Mouse (Mus musculus): ENCODE measurements around the gene Snx18.

Gene Snx18

GRCm38 (mm10) chr13:113617891-113618823, at the start of gene Snx18:
Snx18 (minus strand) TSS chr13:113618564.
- DNase-seq (ENCODE audit: low read depth, low spot score): peak; percentile 94

GRCm38 (mm10) chr13:113663883-113664282, 45.5 kb upstream of the Snx18 start:
- DNase-seq (ENCODE audit: low read depth, low spot score): no peak

GRCm38 (mm10) chr13:113663151-113663779, 44.9 kb upstream of the Snx18 start, which contains the start of gene Hspb3:
Hspb3 (minus strand) TSS chr13:113663676.
- peak; percentile 19 for DNase-seq (ENCODE audit: low read depth, low spot score)

DNA sequence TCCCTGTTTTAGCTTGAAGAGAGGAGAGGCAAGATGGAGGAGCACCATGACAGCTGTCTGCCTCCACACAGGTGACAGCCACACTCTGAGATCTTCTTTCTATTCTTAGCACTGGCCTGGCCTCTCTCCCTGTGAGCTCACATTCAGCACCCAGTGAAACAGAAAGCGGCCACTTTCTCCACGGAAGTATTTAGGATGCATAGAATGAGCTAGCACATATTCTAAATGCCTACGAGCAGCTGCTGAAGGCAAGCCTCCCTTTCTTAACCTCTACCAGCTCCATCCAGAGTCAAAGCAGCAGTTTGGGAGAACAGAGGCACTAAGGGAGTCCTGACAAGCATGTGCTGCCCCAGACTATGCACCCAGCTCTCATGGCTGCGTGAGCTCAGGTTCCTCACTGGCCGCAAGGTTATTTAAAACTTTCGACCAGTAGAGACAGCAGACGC, 43.5 kb upstream of the Snx18 start:
- DNase-seq (ENCODE audit: low read depth, low spot score): no peak

- no peak for DNase-seq (ENCODE audit: low read depth, low spot score)
Measured at GRCm38 (mm10) chr13:113660576-113661310, 42.4 kb upstream of the Snx18 start.

- DNase-seq (ENCODE audit: low read depth, low spot score): no peak
Measured at GRCm38 (mm10) chr13:113657204-113657603, 38.8 kb upstream of the Snx18 start.

DNA sequence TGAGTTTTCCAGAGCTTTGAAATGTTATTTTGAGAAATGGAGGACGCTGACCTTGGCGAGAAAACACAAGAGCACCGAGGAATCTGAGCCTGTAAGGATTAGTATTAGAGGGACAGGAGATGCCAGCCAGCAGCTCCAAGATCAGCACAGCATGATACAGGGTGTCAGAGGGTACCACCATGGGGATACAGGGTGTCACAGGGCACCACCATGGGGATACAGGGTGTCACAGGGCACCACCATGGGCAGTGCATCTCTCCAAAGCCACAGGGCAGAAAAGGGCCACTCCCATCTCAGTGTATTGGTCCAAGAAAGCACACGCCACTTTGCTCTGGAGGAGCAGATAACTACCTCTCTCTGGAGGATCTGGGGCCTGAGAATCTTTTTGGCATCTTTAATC, 38.3 kb upstream of the Snx18 start:
- no peak for DNase-seq (ENCODE audit: low read depth, low spot score)

DNA sequence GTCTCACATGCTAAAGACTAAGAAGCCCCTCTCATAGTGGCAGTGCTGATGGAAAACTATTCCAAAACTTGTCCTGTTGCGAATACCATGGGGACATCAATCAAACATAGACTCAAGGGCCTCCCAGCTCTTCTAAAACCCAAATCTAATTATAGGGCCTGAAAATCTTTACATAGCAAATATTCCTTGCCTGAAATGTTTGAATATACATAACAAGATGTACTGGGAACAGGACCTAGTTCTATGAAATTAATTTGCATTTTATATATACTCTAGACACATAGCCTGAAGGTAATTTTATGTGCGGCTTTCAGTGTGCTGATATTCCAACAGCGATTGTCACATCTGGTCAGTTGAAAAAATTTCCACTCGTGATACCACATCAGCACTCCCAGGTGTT, 37.1 kb upstream of the Snx18 start:
- no peak for DNase-seq (ENCODE audit: low read depth, low spot score)

- no peak for DNase-seq (ENCODE audit: low read depth, low spot score)
Measured at GRCm38 (mm10) chr13:113640944-113641597, 22.7 kb upstream of the Snx18 start.

GRCm38 (mm10) chr13:113638914-113639313, 20.6 kb upstream of the Snx18 start:
- DNase-seq (ENCODE audit: low read depth, low spot score): no peak

DNA sequence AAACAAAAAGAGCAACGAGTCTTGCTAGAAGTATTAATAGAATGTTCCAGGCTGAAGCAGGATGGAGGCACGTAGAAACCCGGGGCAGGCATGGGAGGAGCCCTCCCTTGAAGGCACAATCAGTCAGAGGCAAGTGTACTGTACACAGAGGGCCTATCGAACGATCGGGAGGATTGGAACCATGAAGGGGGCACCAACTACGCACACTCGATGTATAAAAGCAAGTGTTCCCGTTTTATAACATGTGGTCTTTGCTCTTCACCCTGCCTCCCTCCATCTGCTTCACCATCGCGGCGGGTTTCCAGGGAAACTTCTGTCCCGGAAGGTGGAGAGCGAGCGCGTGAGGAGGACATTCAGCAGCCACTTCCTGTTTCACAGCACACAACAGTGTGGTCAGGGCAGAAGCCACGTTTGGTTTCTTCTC, 17.4 kb upstream of the Snx18 start:
- DNase-seq (ENCODE audit: low read depth, low spot score): no peak

DNA sequence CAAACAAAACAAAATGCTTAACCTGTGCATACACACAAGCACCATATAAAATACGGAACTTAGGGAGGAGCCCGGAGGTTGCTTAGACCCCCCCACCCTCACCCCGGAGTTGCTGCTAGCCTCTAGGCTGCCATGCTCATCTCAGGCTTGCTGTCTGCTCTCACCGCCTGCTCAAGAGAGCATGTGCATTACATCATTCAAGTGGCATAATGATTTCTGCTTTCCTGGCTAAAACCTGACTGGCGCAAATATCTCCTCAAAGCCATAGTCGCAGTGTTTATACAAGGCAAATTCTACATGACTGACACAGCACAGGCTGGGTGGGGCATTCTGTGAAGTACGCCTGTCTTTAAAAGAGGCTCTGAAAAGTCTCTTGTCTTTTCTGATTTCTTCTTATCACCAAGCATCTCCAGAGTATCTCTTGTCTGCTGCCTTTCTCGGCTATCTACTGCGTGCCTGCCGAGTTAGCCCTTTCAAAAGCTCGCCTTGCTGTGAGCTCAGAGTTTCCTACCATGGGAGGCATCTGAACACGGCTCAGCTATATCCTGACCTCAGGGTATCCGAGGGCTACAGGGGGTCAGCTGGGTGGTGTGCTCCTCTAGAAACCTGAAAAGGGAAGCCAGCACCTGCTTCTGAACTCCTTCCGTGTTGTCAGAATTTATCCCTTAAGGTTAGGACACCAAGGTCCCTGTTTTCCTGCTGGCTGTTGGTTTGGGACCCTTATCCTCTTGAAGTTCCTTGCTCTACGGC, 16.5 kb upstream of the Snx18 start:
- no peak for DNase-seq (ENCODE audit: low read depth, low spot score)

GRCm38 (mm10) chr13:113632506-113632905, 14.1 kb upstream of the Snx18 start:
- DNase-seq (ENCODE audit: low read depth, low spot score): no peak

GRCm38 (mm10) chr13:113627601-113628000, 9.2 kb upstream of the Snx18 start:
- DNase-seq (ENCODE audit: low read depth, low spot score): no peak

- DNase-seq (ENCODE audit: low read depth, low spot score): no peak
Measured at GRCm38 (mm10) chr13:113622865-113623255, 4.5 kb upstream of the Snx18 start.

DNA sequence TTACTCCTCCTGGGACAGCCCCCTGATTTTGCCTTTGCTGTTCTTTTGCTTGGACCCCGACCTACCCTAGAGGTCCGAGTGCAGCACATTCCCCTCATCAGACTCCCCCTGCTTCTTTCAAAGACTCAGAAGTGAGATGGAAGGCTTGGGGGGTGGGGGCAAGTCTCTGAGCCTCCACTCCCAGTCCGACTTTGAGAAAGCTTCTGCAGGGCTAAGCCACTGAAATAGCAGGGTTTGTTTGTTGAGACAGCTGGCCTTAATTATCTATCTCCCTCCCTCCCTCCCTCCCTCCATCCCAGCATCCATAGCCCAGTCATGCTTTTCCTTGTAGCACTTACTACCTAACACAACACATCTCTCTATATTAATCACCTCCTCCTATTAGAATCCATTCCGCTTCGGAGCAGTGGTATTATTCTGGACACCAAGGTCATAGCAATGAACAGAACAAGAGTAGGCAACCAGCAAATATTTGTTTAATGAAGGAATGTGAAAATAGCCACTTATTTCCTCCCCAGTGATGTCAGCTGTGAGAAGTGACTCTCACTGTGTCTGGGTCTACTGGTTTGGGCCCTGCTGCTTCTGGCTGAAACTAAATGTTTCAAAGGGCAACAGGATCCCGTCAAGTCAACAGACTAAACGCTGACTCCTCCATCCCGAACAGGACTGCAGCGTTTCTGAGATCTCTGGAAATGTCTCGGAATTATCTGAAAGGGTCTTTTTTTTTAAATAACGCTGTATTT, 3.9 kb upstream of the Snx18 start:
- peak; percentile 75 for DNase-seq (ENCODE audit: low read depth, low spot score)

GRCm38 (mm10) chr13:113619003-113619402, 639 bp upstream of the Snx18 start:
- no peak for DNase-seq (ENCODE audit: low read depth, low spot score)

DNA sequence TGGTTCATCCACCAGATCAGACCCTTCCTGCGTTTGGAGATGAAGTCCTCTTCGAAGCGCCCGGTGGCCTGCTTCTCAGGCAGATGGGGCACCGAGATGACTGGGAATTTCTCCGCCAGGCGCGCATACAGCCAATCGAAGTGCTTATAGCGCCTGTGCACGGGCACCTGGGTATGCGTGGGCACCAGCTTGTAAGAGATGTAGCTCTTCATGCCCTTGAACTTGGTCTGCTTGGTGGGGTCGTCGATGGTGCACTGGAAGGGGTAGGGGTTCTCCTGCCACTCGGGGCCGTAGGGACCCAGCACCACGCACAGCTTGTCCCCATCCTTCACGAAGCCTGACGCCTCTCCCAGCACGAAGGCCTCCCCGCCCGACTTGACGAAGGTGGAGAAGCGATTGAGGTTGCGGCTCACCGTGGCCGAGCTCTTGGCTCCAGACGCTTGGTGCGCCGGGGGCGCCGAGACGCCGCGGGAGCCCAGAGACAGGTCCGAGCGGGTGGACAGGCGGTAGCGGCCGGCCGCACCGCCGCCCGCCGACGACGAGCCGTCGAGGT, 950 bp downstream of the Snx18 start:
- DNase-seq (ENCODE audit: low read depth, low spot score): no peak

- no peak for DNase-seq (ENCODE audit: low read depth, low spot score)
Measured at GRCm38 (mm10) chr13:113616751-113617337, 1.5 kb downstream of the Snx18 start.

Measured in mesoderm, embryonic 11.5 days (tissue).